Mouse (Mus musculus): ENCODE data around the gene Aurkaip1. TPM values are rescaled to one million over a fixed set of nuclear protein-coding genes. Genes with fewer than 3 reads are reported as not detected.
"Not testable (repeated sequence)": the region's sequence is repeated elsewhere in the genome, so short reads cannot be mapped to it uniquely, and the experiment has no call there.

Gene Aurkaip1
- total RNA-seq (2022), result 100 to 1,000 TPM; 134 to 175 (median 158) TPM

DNA sequence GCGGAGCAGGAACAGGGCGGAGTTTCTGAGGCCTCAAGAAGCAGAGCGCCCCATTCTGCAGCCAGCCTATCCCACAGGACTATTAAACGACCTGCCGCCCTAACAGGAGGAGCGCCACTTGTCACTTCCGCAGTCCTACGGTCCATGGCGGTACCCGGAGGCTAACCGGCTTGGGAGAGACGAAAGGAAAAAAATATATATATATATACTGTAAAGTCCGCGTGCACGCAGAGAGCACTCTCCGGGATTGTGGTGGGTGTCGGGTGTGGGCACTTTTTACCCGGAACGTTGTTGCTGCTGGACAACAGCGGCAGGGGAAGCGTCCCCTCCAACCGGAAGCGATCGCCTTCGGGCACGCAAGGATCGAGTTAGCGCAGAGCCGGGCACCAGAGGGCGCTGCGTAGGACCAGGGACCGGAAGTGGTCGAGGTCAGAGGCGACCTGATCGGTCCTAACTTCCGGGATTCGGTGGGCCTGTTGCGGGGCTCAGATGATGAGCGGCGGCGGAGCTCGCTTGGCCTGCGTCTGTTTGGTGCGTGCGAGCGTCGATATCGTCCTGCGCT is at the start of gene Aurkaip1:
Gene Aurkaip1 (plus strand): TSS at position 68 of the 562 bp plus-strand sequence.
- peak; percentile 92 for DNase-seq

DNA sequence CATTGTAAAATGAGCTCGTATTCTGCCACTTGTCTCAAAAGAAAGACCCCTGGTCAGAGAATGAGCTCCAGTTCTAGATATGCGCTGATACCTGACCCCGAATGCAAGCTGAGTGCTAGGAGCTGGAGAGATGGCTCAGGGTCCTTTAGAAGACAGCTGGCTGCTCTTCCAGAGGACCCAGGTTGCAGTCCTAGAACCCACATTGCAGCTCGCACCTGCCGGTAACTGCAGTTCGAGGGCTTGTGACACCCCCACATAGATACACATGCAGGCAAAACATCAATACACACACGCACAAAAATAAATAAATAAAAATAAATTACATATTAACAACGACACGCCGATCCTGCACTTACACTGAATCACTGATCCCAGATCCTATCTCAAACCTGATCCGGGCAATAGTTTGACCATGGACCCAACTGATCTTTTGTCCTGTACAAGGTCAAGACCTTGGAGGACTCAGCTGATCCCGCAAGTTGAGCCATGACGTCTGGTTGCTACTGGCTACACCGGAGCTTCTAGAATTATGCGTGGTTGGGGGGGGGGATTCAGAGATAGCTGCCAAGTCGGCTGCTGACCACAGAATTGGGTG is 47.5 kb upstream of the Aurkaip1 start:
- DNase-seq, result no peak

DNA sequence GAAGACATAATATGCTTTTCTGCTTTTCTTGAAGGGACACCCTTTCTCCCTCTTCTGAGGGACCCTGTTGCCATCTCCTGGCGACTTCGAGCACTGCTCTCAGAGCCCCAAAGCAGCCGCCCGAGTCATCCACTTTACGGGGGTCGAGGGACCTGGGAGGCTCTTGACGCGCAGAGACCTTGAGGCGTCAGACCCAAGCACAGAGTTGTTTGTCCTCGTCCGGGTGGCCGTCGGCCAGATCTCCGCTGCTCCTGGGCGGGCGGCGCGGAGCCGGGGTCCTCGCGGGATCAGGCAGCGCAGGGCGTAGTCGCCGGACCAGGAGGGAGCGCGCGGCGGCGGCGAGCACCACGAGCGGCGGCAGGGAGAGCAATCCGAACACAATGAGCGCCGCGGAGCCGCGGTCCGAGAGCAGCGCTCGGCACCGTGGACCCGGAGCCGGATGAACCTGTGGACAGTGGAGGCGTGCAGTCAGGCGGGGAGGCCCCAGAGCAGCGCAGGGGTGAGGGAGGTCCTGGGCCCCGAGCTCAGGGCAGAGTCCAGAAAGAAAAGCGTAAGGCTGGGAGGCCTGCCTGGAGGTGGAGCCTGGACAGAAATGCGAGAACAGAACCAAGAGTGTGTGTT is 46.9 kb upstream of the Aurkaip1 start:
- DNase-seq, result peak; percentile 69

DNA sequence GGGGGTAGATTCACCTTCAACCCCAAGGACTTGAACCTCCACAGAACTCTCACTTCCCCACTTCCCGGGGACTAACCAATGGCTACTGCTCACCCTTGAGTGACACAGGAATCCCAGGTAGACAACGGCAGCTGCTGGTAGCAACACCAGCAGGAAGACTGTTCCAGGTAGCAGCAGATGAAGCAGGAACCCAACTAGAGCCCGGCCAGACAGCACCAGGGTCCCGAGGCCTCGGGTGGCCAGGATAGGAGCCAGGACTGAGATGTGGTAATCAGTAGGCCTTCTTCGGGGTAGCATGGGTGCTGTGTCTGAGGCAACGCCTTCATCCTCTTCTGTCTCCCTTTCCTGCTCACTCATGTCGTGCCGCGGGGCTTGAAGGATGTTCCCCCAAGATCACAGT is 45.8 kb upstream of the Aurkaip1 start:
- no peak for DNase-seq

DNA sequence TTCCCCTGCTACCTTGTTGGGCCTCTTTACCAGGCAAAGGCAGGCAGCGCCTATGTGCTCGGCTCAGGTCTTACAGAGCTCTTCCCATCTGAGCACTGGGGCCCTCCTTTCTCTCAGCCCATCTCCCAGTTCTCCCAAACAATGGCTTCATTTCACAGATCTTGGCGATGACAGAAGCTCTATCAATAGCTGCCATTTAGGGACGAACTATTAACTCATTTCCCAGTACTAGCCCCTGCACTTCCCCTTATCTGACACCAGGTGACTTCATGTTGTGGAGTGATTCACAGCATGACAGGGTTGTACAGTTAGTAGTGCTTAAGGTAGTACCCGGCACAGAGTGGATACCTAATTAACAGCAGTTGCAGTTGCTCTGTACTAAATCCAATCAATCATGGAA is 45.3 kb upstream of the Aurkaip1 start, which contains the start of gene Tmem88b:
Gene Tmem88b (minus strand): TSS at position 56 of the 400 bp plus-strand sequence.
- no peak for DNase-seq

DNA sequence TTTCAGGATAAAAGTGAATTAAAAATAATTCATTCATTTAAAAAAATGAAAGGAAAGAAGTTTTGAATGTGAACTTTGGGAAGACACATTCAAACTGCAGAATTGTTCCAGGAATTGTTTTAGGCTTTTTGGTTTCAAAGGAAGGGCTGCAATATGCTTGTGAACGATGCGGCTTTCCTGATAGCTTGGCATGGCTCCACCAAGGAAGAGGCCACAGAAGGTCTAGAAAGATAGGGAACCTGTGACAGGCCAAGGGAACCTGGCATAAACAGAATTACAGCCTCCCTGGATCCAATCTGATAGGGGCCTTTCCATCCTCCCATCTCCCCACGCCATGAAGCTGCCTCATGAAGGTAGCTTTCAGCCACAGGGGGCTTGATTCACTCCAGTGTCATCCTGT is 42.8 kb upstream of the Aurkaip1 start:
- DNase-seq, result no peak

DNA sequence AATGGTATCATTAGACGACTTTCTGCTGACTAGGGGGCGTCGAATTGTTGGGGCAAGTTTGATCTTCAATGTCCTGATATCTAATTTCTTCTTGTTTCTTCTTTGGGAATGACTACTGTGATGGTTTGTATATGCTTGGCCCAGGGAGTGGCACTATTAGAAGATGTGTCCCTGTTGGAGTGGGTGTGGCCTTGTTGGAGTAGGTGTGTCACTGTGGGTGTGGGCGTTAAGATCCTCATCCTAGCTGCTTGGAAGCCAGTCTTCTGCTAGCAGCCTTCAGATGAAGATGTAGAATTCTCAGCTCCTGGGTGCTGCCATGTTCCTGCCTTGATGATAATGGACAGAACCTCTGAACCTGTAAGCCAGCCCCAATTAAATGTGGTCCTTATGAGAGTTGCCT is 42.2 kb upstream of the Aurkaip1 start:
- DNase-seq, result not testable (repeated sequence)

DNA sequence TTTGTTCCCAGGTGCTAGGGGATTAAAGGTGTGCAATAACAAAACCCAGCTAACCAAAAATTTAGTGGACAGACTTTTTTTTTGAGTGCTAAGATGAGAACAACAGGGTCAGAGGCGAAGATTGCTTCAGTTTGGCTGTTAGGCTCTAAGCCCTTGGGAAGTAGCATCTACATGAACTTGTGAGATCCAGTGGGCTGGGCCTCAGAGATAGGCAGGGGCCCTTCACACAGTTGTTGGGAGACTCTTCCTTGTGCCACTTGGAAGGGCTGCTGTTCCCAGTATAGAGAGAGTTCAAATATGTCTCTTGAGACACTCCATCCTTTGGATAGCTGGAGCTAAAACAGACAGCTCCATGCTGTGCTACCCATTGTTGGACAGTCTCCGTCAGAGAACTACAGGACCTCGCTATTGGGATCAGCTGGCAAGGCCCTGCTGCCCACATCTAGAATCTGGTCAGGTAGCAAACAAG is 41.0 kb upstream of the Aurkaip1 start, which contains the start of gene Ankrd65:
Gene Ankrd65 (plus strand): TSS at position 419 of the 469 bp plus-strand sequence.
- DNase-seq, result no peak

DNA sequence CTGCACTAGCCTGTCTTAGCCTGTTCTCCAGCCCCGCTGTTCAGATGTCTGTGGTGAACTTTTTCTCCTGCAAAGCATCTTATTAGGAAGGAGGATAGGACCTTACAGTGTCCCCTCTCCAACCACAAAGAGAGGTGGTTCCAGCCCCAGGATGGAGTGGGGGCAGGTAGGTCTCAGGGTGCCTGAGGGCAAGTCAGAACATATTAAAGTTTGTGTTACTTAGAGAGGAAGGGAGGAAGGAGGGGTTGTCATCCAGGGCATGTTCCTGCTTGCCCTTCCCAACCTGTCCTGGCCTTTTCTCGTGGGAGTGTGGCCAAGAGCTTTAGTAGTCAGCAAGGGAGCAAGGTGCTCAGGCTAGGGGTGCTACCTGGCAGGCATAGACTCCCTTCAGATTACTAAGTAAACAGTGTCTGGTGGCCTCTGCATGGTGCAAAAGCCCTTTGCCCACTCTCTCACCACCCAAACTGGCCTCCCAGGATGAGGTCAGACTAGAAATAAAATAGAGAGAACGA is 40.4 kb upstream of the Aurkaip1 start:
- DNase-seq, result no peak

DNA sequence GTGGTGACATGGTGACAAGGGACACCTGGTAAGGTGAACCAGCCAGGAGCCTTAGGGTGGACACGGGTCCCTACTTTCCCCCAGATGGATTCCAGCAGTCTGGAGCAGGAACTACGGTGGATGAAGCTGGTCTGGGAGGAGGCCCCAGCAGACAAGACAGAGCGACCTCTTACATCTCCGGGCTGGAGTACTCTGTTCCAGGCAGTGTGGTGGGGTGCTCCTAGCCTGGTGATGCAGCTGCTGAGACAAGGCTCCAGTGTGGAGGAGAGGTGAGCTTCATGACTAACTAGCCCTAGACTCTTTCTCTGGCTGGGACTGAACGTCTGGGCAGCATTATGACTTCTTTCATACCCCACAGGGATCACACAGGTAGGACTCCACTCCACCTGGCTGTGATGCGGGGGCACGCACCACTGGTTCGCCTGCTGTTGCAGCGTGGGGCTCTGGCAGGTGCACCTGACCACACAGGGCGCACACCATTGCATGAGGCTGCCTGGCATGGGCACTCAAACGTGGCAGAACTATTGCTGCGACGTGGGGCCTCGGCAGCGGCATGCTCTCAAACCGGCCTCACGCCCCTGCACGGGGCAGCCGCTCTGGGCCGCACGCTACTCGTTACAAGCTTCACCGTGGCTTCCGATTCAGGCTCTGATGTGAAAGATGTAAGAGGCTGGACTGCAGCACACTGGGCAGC is 39.7 kb upstream of the Aurkaip1 start:
- no peak for DNase-seq

DNA sequence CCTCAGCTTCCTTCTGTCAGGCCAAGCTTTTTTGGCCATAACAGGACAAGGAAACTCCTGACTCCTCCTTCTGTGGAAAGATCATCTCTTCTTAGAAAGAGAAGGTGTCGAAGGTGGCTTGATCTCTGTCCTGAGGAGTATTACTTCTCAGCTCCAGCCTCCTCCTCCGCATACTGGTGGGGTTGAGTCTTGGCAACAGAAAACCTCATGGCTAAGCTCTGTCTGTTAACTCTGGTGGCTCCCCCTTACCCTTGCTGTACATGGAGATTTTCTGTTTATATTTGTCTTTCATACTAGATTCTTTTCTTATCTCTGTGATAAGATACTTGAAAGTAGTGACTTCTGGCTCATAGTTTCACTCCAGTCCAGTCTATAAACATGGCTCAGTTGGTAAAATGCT is 37.3 kb upstream of the Aurkaip1 start:
- no peak for DNase-seq

DNA sequence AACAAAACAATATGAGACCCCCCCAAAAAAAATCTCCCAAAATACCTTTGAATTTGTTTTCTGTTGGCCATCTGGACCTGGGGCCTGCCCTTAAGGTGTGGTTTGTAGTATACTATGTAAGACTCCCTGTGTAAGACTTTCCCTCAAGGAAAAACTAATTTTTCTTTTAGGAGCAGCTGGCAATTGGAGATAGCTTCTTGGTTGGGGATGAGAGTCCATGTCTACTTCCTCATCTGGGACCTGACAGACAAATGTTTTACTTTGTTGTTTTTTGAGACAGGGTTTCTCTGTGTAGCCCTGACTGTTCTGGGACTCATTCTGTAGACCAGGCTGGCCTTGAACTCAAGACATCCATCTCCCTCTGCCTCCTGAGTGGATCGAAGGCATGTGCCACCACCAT is 29.0 kb upstream of the Aurkaip1 start:
- no peak for DNase-seq

DNA sequence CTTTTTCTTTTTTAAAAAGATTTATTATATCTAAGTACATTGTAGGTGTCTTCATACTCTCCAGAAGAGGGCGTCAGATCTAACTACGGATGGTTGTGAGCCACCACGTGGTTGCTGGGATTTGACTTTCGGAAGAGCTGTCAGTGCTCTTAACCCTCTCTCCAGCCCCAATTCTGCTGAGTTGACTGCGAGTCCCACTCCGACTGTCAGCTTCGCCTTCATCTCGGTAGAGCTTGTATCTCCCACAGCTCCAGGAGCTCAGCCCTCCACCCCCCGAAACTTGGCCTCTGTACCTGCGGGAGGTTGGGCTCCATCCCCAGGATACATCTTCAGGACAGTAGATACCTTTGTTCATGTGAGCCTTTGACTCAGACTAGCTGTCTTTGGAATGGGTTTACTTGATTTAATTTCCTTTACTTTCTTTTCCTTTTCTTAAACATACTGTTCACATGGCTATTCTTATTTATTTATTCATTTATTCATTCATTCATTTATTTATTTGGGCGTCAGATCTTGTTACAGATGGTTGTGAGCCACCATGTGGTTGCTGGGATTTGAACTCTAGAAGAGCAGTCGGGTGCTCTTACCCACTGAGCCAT is 28.2 kb upstream of the Aurkaip1 start, which contains the start of gene Mrpl20:
Gene Mrpl20 (plus strand): TSS at position 138 of the 599 bp plus-strand sequence.
- no peak for DNase-seq

DNA sequence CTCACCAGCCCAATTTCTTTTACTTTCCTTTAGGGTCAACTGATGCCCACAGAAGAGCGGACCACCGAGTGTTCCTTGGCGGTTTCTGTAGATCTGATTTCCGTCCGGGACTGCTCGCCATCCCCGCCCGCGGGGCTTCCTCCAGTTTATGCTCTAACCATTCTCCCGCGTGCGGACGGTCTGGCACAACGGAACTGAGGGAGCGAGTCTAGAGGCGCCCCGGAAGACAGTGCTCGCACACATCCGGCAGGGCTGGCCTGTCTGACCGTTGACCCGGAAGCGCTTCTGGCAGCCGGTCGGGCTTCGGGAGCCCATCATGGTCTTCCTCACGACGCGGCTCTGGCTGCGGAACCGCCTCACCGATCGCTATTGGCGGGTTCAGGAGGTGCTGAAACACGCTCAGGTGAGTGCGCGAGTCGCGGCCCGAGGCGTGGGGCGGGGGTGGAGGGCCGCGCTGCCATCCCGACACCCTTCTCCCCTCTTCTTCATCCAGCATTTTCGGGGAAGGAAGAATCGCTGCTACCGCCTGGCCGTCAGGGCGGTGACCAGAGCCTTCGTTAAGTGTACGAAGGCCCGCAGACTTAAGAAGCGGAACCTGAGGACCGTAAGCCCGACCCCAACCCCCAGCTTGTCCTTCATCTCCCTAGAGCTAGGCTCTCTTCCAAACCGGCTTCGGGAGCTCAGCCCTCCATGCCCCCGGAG is 27.6 kb upstream of the Aurkaip1 start:
- peak; percentile 92 for DNase-seq

DNA sequence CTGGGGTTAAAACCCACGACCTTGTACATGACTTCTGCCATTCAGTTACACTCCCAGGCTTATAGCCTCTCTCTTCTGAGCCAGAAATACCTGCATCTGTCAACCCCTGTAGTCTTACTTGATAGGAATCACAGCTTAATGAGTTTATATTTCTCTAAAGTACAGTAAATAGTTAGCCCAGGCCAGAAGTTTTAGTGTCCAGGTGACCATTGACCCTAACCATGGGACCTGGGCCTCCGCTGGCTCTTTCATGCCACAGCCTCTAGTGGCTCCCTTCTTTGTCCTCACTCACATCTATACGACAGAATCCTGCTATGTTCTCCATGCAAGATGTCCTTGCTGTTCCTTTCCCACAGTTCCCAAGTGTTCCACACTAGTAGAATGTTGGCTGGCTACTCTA is 23.2 kb upstream of the Aurkaip1 start:
- DNase-seq, result no peak

DNA sequence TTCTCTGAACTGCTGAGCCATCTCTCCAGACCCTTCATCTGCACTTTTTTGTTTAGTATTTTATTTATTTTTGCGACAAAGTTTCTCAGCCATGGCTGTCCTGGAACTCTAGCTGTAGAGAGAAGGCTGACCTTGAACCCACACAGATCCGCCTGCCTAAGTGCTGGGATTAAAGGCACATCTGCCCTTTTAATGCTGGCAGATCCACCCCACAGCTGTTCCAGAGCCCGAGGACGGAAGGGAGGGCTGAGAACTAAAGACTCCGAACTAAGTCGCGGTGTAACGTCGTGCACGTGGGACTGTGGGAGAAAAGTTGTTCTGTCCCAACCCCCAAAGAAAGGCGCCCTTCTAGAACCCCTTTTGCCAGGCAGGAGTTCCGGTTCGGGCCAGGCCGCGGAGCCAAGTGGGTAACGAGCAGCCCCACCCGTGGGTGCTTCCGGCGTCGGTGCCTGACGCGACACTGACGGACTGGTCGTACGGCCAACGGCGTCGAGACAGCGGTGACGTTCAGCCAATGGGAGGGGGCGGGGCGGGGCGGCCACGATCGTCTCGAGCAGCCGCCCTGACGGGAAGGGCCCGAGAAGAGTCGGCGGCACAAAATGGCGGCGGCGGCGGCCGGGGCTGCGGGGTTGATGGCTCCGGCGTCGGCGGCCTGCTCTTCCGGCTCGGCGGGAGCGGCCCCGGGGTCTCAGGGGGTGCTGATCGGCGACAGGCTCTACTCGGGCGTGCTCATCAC is 19.0 kb upstream of the Aurkaip1 start, which contains the start of gene Ccnl2:
Gene Ccnl2 (plus strand): TSS at position 561 of the 736 bp plus-strand sequence.
- peak; percentile 94 for DNase-seq

DNA sequence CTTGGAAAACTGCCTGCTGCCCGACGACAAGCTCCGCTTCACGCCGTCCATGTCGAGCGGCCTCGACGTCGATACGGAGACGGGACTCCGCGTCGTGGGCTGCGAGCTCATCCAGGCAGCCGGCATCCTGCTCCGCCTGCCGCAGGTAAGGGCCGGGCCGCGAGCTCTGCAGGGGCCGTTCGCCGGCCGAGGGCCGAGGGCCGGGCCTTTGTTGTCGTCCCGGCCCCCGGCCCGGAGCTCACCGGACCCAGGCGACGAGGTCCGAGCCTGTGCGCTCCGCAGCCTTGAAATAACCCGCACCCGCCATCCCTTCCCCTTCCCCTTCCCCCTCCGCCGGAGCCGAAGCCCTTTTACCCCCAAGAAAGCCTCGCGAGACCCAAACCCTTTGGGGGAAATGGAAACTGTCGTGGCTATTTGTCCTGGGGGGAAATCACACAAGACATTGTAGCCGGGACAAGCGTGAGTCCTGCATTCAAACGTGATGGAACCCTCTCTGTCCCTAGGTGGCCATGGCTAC is 18.3 kb upstream of the Aurkaip1 start:
- peak; percentile 36 for DNase-seq

DNA sequence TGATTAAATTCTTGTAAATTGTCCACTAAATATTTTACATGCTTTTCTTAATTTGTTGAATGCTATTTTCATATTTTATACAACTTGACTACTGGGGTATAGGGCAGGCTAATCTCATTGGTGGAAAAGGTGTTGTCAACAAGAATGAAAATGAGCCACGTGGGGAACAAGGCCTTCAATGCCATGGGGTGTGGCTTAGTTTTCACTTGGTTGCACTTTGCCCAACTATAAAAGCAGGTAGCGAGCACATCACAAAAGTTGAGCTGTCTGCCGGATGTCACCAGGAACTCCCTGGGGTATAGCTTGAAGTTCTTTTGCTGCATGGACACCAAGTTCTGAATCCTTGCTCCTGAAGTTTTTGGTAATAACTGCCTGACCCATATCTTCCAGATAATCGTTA is 13.5 kb upstream of the Aurkaip1 start:
- DNase-seq, result no peak

DNA sequence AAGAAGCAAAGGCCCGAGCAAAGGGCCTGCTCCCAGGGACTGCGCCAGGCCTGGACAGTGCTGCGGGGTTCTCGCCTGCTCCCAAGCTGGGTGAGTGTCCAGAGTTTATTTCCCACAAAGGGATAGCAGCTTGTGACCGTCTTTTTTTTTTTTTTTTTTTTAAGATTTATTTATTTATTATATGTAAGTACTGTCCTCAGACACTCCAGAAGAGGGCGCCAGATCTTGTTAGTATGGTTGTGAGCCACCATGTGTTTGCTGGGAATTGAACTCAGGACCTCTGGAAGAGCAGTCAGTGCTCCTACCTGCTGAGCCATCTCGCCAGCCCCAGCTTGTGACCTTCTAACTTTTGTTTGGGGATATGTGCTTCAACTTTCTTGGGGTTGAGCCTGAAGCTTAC is 10.0 kb upstream of the Aurkaip1 start:
- no peak for DNase-seq

DNA sequence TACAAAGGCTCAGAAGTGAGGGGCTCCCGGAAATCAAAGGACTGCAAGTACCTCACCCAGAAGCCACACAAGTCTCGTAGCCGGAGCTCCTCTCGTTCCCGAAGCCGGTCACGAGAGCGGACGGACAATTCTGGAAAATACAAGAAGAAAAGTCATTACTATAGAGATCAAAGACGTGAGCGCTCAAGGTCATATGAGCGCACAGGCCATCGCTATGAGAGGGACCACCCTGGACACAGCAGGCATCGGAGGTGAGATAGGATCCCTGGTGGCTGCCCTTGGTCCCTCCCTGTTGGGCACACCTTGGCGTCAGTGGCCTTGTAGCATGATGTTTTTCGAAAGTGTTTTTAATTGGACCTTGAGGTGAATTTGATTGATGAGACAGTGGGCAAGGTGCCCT is 7.6 kb upstream of the Aurkaip1 start:
- DNase-seq, result peak; percentile 42

DNA sequence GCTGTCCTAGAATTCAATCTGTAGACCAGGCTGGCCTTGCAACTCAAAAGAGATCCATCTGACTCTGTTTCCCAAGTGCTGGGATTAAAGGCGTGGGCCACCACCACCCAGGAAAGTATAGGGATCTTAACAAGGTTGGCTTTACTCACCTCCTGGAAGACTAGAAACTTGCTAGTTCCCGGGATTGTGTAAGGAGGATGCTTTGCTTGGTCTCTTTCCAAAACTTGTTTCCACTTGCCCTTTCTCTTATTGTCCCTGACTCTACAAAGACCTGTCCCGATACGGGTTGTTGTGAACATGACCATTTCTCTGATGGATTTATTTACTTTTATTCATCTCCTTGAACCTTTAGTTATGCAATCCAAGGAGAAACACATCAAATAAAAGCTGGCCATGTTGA is 1.2 kb upstream of the Aurkaip1 start:
- no peak for DNase-seq

Data from adrenal gland, adult 8-10 months (tissue).